In genomic region chr8:89859813-89860212, GRCm38 (mm10) we compare ENCODE assay signal across 20 mouse cellular contexts.
A peak's percentile ranks its signal among the peaks of the same experiment; 100 is the strongest.
DNase-seq lines count a peak whose midpoint lies in the region; ATAC-seq and TF ChIP-seq lines count a peak whose summit lies in the region.
"Had no signal": no experiment of that assay in that cellular context is flagged by ENCODE, and none has a peak within 500 bp of the region (broad histone marks: within the 10 kb centered on the region; RNA-seq: fewer than 3 reads in every experiment).

No protein-coding gene starts in this region.

- H3K36me3 ChIP-seq in heart, embryonic 11.5 days (ENCODE audit: control insufficient read depth, insufficient read depth, low read length): no peaks in the 10 kb centered on the region
- H3K36me3 ChIP-seq in lung, postnatal 0 days (ENCODE audit: insufficient read depth, low read length): no peaks in the 10 kb centered on the region
- H3K36me3 ChIP-seq: heart, embryonic 10.5 days; hindbrain, embryonic 15.5 days; midbrain, embryonic 13.5 days had no signal

- DNase-seq in layer of hippocampus, adult 18-20 months (ENCODE audit: low spot score in 2 of 2): peak; percentile 29 to 79
- DNase-seq in layer of hippocampus, adult 9-10 months (ENCODE audit: low spot score): no peak
- peak; percentile 48 to 75 for DNase-seq in frontal cortex, postnatal 36 days (ENCODE audit: low spot score in 2 of 2)
- peak; percentile 36 to 70 for DNase-seq in left cerebral cortex, postnatal 14 days (ENCODE audit: low spot score in 2 of 2)
- DNase-seq in right cerebral cortex, postnatal 36 days (ENCODE audit: low spot score in 2 of 2): peak; percentile 14 to 55
- DNase-seq in adrenal gland, adult 8-10 months: no peak
- DNase-seq in lung, postnatal 0 days (ENCODE audit: low spot score): no peak
- DNase-seq: cerebellum, adult 11-12 months; cerebellum, postnatal 25 days; liver; lung, adult 18-20 months; thymus, postnatal 14 days had no signal

- H3K27me3 ChIP-seq in heart, embryonic 11.5 days (ENCODE audit: control insufficient read depth, insufficient read depth, low read length): no peaks in the 10 kb centered on the region
- H3K27me3 ChIP-seq in lung, postnatal 0 days (replicated peaks; ENCODE audit: insufficient read depth, low read length): no peaks in the 10 kb centered on the region
- H3K27me3 ChIP-seq: hindbrain, embryonic 15.5 days; midbrain, embryonic 13.5 days had no signal

- H3K27ac ChIP-seq in heart, embryonic 11.5 days (ENCODE audit: low read depth, low read length): no peak overlapping the region
- no peak overlapping the region for H3K27ac ChIP-seq in lung, postnatal 0 days (ENCODE audit: low read length)
- H3K27ac ChIP-seq: heart, embryonic 10.5 days; hindbrain, embryonic 15.5 days; kidney, postnatal 0 days; macrophage; midbrain, embryonic 13.5 days; stomach, postnatal 0 days had no signal

- TF ChIP-seq CTCF in lung, postnatal 0 days (IDR thresholded peaks at IDR 0.05): no peak

- H3K4me3 ChIP-seq in heart, embryonic 11.5 days (ENCODE audit: low read depth, low read length): no peak overlapping the region
- no peak overlapping the region for H3K4me3 ChIP-seq in lung, postnatal 0 days (ENCODE audit: low read depth, low read length)
- H3K4me3 ChIP-seq: heart, embryonic 10.5 days; hindbrain, embryonic 15.5 days; midbrain, embryonic 13.5 days had no signal

- no peak for ATAC-seq in heart, embryonic 11.5 days (replicated peaks; ENCODE audit: insufficient number of reproducible peaks, low FRiP score, low TSS enrichment)
- no peak for ATAC-seq in lung, postnatal 0 days
- ATAC-seq: intestine, postnatal 0 days; midbrain, embryonic 13.5 days had no signal

- H3K4me1 ChIP-seq in heart, embryonic 11.5 days (ENCODE audit: control insufficient read depth, insufficient read depth, low read length): no peaks in the 10 kb centered on the region
- no peaks in the 10 kb centered on the region for H3K4me1 ChIP-seq in lung, postnatal 0 days (ENCODE audit: insufficient read depth, low read depth, low read length)
- H3K4me1 ChIP-seq: heart, embryonic 10.5 days had no signal

- intact Hi-C loops in left cerebral cortex, postnatal 14 days (cut with DNase I): no loop called here

- no peak for TF ChIP-seq EP300 in lung, postnatal 0 days (IDR thresholded peaks at IDR 0.05)

- no peaks in the 10 kb centered on the region for H3K9me3 ChIP-seq in heart, embryonic 11.5 days (replicated peaks; ENCODE audit: control insufficient read depth, low read length)
- no peaks in the 10 kb centered on the region for H3K9me3 ChIP-seq in lung, postnatal 0 days (ENCODE audit: low read length)
- H3K9me3 ChIP-seq: heart, embryonic 10.5 days; hindbrain, embryonic 15.5 days; midbrain, embryonic 13.5 days had no signal

- H3K9ac ChIP-seq in heart, embryonic 11.5 days (ENCODE audit: low read depth, low read length): no peak overlapping the region
- no peak overlapping the region for H3K9ac ChIP-seq in lung, postnatal 0 days (replicated peaks; ENCODE audit: low read depth)
- H3K9ac ChIP-seq: hindbrain, embryonic 15.5 days; midbrain, embryonic 13.5 days had no signal

- WGBS in heart, embryonic 11.5 days (ENCODE audit: insufficient replicate concordance): 84% methylated on average over 3 of the region's 3 CpGs
- WGBS in lung, postnatal 0 days: 82% methylated on average over 3 of the region's 3 CpGs

- H3K4me2 ChIP-seq in heart, embryonic 11.5 days: no peak overlapping the region
- no peak overlapping the region for H3K4me2 ChIP-seq in lung, postnatal 0 days (replicated peaks; ENCODE audit: low read depth, low read length)
- H3K4me2 ChIP-seq: hindbrain, embryonic 15.5 days; midbrain, embryonic 13.5 days had no signal

Comparison
In these comparisons a context has a peak if more than half of its experiments do, and no peak if none do; other contexts are left out.
1. DNase-seq: peak in layer of hippocampus, adult 18-20 months (2 of 2), frontal cortex, postnatal 36 days (2 of 2), left cerebral cortex, postnatal 14 days (2 of 2) and right cerebral cortex, postnatal 36 days (2 of 2); none in layer of hippocampus, adult 9-10 months (single experiment), adrenal gland, adult 8-10 months (single experiment) and lung, postnatal 0 days (single experiment).